Mouse (Mus musculus) thymus, adult 18-20 months (tissue): ENCODE measurements around the gene Ppfibp1.

Experiments used
- DNase-seq, 2 experiments: peaks; one replicate each; pipeline ENCODE4 v3.0.0; 2022; ENCODE audit warnings: mixed read lengths in 2 of 2

The Ppfibp1 gene

DNA sequence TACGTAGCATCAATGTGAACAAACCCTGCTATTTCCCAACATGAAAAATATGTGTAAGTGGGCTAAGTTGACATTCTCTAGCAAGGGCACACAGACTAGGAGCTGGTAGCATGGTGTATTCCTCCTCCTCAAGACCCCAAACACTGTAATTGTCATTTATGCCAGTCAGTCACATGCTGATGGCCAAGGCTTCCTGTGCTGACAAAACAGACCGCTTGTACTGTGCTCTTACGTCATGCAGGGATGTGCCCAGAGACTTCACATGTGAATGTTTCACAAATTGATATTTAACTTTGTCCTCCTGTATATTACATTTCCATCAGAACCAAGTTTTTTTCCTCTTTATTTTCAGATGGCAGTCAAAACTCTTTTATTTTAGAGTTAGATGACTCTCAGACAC is 29.1 kb downstream of the Ppfibp1 start:
- no peak for DNase-seq

DNA sequence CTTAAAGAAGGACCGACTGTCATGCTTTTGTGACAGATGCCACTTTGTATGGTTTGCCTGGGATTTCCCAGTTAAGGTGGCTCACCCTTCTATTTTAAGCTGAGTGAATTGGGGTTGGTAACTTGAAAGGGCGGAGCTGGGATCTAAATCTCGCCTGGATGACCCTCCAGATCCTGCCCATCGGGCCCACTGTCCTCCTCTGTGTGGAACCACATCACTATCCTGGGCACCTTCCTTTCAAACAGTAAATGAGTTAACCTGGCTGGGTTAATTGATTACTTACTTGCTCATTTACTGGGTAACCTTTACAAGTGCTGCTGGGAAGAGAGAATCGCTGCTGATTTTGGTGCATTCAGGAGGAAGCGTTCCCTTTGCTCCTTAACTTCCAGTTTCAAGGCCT is 30.1 kb downstream of the Ppfibp1 start:
- no peak for DNase-seq

DNA sequence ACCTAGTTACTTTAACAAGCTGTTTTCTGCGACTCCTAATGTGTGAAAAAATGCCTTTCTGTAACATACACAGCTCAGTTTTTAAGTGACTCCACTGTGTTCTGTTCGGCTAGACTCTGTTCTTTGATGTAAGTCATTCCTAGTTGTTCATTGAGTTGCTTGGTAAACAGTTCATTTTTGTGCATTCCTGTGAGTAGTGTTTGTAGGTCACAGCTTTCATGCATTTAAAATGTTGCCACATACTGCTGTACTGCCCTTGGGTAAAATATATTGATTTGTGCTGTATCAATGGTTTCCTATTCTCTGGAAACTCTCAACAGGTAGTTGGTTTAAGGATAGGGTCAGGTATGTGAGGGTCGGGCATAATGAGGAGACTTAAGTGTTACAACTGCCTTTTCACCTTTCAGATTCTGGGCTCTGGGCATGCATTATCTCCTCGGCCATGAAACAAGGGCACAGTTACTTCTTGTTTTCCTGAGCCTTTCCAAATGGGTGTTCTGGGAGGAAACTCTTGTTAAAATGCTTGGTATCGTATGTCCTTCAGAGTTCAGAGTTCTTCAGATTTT is 38.2 kb downstream of the Ppfibp1 start:
- no peak for DNase-seq

DNA sequence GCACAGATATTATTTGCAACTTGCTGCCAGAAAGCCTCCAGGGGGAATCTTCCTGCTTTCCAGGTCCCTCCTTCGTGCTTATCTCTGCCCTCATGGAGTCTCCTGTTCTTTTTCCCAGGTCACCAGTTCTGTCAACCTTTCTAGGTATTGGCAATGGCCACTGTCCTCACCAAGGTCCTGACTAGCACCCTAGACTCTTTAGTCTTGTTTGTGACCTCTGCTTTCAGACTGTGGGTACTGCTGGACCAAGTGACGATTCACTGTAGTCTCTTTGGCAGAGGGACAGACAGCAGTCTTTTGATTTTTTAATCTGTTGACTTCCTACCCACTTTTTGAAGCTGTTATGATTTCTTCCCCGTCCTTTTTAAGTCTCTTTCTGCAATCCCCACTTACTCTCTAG is 39.8 kb downstream of the Ppfibp1 start:
- no peak for DNase-seq

DNA sequence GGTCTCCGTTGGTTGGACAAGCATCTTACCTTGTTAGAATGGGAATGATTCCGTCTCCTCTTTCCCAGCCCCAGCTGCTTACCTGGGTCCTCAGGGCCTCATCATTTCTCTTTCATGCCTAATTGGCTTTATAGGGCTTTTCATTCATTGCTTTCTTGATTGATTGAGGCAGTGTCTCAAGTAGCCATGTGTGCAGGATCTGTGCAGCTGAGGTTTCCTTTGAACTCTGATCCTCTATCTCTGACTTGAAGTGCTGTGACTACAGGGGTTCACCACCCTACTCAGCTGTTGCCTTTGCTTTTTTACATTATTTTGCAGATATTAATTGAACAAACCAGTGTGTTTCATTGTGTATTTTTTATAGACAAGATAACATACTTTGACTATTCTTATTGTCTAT is 40.7 kb downstream of the Ppfibp1 start:
- DNase-seq: no peak

DNA sequence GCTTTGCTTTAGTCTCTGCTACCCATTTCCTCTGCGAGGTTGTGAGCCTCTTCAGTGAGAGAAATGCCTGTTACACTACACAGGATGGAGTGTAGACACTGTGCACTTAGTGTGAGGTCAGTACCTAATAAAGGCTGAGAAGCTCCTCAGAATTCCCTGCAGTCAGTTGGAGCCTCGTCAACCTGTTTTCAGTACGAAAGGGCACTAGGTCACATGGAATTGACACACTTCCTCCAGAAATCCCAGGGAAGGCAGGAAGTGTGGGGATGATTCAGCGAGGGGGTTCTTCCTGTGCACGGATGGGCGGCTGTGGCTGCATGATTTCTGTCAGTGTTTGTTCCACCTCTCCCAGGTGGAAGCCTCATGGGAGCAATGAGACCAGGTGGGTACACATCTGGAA is 44.8 kb downstream of the Ppfibp1 start:
- no peak for DNase-seq

DNA sequence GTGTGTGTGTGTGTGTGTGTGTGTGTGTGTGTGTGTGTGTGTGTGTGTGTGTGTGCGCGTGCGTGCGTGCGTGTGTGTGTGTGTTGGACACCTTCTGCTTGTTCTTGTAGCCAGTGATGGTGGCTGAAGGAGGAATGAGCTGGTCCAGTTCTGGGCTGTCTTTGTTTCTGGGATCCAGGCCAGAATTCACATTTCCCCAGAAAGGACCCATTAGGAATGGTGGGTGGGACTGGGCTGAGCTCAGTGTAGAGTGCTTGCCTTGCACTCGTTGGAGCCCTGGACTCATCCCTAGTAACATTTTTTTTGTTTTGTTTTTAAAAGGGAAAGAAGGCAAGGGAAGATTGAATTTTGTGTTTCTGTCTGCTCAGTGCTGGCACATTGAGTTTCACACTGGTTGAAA is 47.7 kb downstream of the Ppfibp1 start:
- DNase-seq: no peak

DNA sequence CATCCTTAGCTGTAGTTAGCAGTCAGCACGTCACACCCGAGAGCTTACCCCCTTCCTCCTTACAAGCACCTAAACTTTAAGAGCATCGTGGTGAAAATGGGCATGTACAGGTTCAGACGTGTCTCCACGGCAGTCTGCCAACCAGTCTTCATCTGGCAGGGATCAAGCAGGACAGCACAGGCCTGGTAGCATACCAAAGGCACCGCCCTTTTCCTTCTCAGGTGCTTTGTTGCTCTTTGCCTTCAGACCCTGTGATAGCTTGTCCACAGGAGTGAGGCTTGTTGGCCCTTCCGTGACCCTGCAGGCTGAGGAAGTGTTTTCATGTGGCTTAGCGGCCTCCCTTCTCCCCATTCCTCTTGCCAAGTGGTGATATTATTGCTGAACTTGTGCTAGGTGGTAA is 50.7 kb downstream of the Ppfibp1 start:
- DNase-seq: no peak

DNA sequence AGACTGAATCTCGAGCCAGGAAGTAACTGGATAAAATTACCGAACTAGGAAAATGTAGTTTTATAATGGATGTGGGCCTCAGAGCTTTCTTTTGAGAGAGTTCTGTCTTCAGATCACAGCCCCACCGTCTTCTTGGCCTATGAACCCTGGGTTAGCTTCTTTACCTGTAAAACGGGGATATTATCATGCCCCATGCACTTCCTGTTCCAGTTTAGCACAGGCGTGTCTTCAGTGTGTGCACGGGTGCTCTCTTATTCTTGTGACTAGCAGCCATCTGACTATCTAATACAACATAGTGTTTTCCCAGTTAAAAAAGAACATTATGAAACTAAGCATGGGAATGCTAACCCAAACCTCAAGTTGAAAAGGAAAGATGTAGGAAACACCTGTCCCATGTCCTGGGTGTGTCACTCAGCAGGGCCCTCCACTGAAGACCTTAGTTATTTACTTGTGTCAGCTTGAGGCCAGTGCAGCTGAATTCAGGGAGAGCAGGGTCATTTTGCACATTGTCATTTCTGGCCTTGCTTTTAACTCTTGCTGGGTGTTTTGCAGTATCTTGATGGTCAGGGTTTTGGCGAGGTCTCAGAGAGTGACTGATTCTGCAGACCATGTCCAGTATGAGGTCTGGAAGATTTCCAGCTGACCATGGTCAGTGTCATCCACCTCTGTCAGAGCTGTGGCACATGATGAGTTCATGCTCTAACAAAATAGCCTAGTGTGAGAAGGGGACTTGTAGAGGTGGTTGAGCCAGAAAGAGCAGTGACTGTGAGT is 53.4 kb downstream of the Ppfibp1 start:
- DNase-seq: no peak

DNA sequence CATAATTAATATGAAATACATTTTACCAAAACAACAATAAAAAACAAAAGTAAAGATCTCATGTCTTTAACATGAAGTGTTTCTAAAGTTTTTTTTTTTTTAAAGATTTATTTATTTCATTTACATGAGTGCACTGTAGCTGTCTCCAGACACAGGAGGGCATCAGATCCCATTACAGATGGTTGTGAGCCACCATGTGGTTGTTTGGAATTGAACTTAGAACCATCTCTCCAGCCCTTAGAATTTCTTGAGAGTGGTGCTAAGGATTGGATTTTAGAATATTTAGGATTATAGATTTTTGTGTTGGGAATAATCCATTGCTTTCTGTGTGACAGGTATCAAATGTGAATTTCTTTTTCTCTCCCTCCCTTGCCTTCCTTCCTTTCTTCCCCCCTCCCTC is 55.7 kb downstream of the Ppfibp1 start:
- DNase-seq: no peak

DNA sequence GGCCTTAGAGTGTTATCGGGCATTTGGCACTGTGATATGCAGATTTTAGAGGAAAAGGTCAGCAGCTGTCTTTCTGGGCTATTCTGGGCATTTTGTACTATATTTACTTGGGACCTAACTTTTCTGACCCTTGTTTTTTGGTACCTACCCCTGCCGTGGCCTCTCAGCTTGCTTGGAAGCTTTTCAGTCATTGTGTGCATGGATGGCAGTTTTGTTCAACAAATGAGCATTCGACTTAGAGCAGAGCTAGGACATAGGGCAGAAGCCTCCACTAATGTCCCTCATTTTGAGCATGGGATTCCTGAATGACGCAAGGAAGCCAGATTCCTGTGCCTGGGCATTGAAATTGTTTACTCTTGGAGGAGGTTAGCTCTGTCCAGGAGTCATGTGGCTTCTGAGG is 56.5 kb downstream of the Ppfibp1 start:
- DNase-seq: no peak

DNA sequence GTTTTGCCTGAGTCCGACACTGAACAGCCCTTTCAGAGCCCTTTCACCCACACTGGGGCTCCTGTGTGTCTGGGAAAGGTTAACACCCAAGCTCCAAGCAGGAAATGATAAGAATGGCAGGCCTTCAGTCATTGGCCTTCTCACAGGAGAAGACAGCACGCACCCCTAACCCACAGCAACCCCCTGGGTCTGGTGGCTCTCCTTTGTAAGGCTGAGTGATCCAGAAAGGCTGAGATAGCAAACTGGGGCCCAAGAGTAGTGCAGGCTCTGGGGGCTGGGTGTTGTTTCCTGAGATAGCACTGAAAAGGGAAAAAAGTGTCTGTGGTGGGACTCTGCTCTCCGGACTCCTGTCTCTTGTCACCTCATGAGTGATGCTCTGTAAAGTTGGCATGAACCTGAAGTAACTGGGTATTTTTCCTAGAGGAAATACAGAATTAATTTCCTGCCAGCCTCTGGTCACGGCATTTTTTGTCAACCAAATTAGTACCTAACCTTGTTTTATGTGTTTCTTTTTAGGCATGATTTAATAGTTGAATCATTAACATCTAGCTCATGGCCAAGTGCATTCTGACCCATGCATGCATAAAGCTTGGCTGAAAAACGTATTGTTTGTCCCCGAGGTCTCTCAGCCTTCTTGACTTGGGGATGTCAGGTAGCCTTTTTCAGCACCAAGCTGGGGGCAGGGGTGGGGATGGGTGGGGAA is 58.2 kb downstream of the Ppfibp1 start:
- no peak for DNase-seq

DNA sequence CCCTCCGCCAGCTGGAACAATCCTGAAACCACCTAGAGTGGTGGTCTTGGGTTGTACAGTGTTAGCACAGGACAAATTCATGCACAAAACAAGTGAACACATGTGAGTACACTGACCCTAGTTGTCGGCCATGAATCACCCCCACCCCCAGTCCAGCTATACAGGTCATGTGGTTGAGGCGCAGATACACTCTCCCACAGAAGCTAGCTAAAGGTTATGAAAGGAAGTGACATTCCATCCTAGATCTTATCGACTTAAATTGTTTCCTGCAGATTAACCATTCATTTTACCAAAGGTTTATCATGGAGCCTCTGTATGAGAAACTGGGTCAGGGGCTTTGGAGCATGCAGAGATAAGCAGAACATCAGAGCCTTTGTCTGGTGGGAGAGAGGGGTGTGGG is 58.9 kb downstream of the Ppfibp1 start:
- no peak for DNase-seq

DNA sequence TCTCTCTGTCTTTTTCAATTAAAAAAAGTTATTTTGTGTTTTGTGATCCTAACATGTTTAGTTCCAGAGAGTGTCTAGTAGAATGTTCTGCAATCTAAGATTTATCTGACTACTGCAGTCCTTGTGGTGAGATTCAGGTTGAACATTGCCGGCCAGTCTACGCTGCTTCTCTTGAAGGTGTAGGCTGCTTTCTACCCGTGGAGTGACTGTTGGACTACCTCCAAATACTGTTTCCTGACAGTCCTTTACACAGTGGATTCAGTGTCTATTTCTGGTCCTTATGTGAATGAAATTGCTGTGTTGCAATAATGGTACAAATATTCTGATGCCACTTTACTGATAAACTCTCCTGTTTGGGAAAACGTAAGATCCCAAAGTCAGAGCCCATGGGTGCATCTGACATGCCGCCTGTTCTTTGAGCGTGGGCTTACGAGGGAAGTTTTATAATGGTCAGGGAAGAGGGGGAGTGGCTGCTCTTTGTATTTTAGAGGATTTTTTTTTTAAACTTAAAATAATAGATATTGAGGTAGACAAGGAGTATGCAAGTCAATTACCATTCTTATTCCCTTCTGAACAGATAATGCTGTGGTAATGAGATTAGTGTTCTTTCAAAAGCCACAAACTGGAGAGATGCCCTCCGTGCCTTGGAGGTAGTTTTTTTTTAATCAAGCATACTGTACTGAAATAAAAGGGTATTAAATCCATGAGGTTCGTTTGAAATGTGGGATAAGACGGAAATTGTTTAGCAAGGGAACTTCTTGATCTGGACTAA is 61.6 kb downstream of the Ppfibp1 start:
- DNase-seq: no peak

DNA sequence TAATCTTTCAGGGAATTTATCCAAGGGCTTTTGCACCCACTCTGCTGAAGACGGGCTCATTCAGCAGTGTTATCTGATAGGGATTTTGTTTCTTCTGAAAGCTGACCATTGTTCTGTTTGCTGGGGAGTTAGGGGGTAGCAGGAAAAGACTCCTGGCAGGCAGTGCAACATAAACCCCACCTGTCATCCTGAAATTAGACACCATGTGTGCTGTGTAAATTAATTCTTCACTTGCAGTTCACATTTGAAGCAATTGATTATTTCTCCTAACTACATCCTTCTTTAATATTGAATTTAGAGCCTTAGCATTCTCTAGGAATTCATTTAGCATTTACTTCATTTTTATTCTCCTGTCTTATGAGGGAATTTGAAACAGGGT is 62.2 kb downstream of the Ppfibp1 start:
- no peak for DNase-seq

DNA sequence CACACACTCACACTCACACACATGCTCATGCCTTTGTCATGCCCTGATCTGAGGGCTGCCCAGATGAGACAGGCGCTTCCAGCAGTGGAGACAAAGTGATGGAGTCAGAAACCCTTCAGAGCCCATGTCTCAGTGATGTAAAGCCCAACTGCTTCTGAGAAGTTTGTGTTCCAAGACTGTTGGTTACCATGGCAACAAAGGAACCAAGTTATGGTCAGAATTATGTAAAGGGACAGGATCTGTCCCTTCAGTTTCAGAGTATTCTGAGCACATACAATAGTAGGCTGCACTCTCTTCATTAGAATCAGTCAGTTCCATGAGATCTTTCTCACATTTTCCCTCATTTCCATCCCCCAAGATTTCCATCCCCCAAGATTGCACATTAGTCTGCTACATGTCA is 66.0 kb downstream of the Ppfibp1 start, which contains the start of gene 1700034J05Rik:
Gene 1700034J05Rik (minus strand): TSS at position 165 of the 400 bp plus-strand sequence.
- no peak for DNase-seq

DNA sequence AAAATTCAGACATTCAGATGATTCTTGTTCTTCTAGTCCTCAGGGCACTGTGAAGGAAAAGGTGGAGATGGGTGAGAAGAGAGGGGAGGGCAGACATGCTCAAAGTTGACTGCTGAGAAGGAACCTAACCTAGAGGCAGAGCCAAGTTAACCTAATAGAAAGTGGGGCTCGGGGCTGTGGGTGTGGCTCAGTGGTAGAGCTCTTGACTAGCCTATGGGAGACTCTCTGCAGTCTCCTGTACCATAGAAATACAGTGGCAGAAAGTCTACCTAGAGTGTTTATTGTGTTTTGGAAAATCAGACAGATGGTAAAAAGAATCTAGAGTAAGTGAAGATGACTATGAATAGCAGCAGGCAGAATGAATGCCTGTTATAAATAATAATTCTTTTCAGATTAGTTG is 67.2 kb downstream of the Ppfibp1 start:
- DNase-seq: no peak

DNA sequence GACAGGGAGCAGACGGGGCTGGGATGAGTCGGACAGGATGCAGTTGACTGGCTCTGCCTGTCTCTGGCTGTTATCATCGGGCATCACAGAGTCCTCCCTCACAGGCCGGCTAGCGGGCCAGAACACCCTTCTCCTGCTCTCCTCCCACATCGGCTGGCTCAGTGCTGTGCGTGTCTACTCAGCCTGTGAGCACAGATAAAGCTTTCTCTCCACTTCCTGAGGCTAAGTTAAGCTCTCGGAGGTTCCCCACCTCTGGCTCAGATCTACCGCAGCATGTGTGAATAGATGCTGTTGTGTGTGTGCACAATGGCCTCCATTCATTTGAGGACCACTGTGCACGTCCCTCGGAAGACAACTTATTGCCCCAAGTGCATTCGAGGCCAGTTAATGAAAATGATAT is 67.6 kb downstream of the Ppfibp1 start:
- DNase-seq: no peak

DNA sequence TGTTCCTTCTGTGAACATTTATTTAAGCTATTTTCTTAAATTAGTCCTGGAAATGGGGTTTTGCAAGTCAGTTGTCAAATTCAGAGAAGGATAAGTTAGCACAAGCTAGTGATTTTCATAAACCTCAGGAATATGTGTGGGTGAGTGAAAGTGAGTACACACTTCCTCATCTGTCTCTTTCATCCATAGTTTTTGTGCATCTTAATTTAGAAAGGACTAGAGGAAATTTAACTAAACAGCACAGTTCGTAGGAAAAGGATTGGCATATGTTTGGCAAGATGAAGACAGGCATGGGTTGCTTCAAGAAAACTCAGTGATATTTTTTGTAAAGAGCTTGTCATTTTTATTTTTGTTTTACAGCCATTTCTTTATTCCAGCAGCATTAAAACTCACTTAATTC is 68.7 kb downstream of the Ppfibp1 start:
- DNase-seq: no peak

DNA sequence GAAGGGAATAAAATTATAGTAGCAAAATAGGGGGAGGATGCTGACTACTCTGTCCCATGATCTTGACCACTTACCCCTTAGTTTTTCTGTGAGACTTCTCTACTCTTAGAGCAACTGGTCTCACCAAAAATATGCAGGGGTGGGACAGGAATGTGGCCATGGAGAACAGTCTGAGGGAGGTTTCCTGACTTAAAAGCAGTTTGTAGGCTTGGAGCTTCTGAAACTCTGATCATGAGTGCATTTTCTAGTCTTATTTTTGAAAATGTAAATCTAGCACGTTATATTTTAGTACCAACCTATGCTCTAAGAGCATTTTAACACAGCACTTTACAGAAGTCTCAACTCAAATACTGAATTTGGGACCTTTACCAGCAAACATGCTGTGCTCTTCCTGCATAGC is 70.4 kb downstream of the Ppfibp1 start:
- DNase-seq: no peak

DNA sequence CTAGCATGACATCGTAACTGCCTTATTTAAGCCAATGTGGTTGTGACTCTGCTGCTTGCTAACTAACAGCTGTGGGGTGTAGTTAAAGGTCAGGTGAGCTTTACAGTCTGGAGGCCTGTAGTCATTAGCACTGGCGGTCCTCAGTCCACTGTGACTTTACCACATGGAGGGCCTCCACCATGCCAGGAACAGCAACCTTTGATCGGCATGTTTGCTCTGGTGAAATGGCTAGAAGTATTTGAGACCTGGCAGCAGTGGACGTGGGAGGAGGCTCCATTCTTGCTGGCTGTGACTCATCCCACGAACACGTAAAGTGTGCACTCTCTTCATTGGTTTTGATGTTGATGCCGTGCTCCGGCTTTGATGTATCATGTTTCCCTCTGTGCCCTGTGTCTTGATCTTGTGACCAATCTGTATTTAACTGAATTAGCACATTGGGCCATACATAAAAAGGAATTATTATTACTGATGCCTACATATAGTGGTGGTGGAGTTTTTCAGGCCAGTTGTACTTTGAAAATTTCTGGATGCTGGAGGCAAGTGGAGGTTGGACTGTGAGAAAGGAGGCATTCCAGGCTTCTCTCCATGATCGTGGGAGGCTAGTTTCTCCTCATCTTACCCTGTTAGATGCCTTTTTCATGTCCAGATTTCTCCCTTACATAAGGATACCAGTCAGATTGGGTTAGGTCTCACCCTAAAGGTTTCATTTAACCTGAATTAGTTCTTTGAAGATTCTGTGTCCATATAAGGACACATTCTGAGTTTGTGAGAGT is 71.8 kb downstream of the Ppfibp1 start:
- DNase-seq: no peak

DNA sequence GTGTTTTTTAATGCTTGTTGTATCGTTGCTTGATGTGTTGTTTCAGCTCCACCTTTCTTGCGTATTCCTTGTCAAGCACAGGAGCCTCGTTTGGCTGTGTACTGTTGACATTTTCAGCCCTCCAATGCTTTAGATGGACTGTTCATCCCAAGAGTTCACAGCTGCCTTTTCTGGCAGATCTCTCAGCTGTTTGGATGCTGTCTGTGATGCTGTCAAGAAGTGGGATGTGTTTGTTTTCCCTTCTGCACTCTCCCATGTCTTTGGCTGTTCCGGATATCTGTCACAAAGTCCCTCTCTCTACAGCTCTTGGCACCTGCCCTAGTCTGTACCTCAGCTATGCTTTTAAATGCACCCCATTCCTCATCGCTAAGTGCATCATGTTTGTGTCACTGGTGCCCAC is 72.7 kb downstream of the Ppfibp1 start:
- DNase-seq: no peak
